Mouse (Mus musculus): ENCODE results near the gene Olfr588-ps1.
"Not testable (repeated sequence)": the region's sequence is repeated elsewhere in the genome, so short reads cannot be mapped to it uniquely, and the experiment has no call there.

Olfr588-ps1 gene

DNA sequence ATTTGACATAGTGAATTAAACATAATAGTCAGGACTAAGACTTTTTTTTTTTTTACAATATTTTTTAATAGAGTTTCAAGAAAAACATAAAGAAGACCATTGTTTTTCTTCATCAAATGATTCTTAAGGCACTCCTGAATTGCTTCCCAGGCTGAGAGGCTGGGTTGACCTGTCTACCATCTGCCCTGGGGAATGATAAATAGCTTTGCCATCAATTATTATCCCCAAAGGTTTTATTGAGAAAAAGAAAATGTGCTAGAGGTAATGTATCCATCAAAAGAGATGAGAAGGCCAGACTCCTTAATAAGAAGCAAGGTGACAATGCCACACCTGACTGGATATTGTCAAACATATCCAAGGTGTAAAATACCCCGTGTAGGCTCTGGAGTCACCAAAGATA, at the start of gene Olfr588-ps1:
TSS of gene Olfr588-ps1 (plus strand) at position 301 of the 400 bp plus-strand sequence.
- DNase-seq (ENCODE audit: low read depth) = no peak

DNA sequence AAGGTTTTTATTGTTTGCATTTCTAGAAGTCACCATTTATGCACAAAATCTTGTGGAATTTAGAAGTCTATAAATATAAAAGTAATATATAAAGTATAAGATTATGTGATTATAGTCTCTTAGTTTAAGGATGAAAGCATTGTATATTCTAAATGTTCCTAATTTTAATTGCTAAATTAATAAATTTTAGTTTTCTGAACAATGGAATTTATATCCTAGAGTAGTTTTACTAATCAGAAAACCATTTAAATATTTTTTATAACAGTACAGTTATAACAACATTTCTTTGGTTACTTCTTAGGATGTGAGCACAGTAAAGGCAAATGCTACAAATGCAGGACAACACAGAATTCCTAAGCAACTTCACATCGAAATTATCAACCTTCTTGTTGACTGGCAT, 43.3 kb upstream of the Olfr588-ps1 start, which contains the start of gene Olfr585:
TSS of gene Olfr585 (plus strand) at position 301 of the 400 bp plus-strand sequence.
- DNase-seq (ENCODE audit: low read depth) = no peak

DNA sequence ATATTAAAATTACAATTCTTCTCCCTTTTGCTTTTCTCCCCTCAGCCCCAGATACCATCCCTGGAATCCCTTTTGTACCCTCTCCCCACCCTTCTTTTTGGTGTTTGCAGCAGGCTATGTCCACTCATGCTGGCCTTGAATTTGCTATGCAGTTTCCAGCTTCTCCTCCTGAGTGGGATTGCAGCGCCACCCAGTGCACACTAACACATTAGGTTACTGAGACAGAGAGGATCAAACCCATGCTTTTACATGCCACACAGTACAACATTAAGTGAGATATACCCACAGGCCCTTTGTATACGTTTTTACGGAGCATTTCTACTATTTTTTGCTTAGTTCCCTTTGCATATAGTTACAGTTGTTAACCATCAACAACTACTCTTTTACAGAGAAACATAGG, 21.3 kb upstream of the Olfr588-ps1 start:
- DNase-seq (ENCODE audit: low read depth) = peak; percentile 45

DNA sequence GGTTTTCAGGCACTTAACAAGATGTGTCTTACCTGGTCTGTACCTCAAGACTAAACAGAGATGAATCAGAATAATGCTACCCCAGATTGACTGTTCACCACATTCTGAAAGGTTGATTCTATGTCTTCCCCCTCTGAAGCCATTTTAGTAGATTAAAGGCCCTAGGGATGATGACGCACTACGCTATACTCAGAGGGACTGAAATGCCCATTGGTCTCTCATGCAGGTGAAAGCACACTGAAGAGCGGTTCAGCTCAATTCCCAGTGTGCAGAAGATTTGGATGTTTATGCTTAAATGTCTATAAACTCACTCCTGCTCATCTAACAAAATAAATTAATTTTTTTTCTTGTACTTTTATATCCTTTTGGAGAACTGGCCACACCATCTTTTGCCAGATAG, 15.1 kb upstream of the Olfr588-ps1 start, which contains the start of gene Olfr586:
TSS of gene Olfr586 (minus strand) at position 101 of the 400 bp plus-strand sequence.
- DNase-seq (ENCODE audit: low read depth) = no peak

DNA sequence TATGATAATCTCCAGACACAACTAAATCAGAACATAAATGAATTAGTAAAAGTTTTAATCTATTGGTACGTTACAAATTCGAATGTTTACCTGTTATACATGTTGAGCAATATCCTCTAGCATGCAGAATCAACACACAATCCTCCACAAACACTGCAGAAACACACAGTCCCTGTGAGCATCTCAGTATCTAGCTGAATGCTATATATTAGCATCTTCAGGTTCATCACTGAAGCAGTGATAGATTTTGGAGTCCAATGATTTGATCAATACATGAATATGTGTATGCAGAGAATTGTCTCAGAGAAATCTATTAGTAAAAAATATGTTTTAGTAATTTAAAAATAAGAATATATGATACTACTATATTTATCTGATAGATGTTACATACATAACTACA, 15.6 kb downstream of the Olfr588-ps1 start, which contains the start of gene Olfr589:
TSS of gene Olfr589 (minus strand) at position 101 of the 400 bp plus-strand sequence.
- no peak for DNase-seq (ENCODE audit: low read depth)

DNA sequence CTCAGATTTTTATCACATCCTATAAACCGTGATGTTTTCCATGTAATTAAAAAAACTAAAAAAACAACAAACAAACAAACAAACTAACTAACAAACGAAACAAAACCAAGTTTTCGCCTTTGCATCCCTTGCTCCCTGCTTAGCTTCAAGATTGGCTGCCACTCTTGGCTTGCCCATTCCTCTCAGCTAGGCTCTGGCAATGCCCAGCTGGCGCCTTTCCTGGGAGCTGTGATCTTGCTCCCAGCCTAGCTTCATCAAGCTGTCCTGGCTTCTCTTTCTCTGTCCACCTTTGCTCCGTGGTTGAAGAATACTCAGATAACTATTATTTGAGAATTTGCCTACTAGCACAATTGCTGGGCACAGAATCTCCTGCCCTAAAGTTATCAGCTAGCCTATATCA, 29.0 kb downstream of the Olfr588-ps1 start:
- DNase-seq (ENCODE audit: low read depth) = no peak

DNA sequence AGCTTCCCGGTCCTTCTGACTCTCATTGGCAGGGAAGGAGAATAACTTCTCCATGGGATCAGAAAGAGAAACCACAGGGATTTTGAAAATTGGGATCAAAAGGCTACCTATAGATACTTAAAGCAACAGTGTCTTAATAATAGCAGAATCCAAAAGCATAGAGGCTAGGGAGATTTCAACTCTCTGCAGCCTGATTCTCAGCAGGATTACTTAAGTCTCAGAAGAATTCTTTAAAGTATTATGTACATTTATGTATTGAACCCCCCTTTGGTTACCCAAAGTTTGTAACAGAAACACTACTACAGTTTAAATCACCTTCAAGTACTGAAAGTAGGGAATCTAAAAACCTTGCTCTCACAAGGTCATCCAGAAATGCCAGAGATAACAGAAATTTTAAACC, 37.6 kb downstream of the Olfr588-ps1 start, which contains the start of gene Olfr591:
TSS of gene Olfr591 (minus strand) at position 101 of the 400 bp plus-strand sequence.
- DNase-seq (ENCODE audit: low read depth) = no peak

DNA sequence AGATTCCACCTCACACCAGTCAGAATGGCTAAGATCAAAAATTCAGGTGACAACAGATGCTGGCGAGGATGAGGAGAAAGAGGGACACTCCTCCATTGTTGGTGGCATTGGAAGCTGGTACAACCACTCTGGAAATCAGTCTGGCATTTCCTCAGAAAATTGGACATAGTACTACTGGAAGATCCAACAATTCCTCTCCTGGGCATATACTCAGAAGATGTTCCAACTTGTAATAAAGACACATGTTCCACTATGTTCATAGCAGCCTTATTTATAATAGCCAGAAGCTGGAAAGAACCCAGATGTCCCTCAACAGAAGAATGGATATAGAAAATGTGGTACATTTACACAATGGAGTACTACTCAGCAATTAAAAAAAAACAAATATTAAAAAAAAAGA, 43.8 kb downstream of the Olfr588-ps1 start, which contains the start of gene Olfr592:
TSS of gene Olfr592 (plus strand) at position 301 of the 400 bp plus-strand sequence.
- DNase-seq (ENCODE audit: low read depth) = not testable (repeated sequence)
